Mouse (Mus musculus): ENCODE data around the gene Dph5.

The Dph5 gene

DNA sequence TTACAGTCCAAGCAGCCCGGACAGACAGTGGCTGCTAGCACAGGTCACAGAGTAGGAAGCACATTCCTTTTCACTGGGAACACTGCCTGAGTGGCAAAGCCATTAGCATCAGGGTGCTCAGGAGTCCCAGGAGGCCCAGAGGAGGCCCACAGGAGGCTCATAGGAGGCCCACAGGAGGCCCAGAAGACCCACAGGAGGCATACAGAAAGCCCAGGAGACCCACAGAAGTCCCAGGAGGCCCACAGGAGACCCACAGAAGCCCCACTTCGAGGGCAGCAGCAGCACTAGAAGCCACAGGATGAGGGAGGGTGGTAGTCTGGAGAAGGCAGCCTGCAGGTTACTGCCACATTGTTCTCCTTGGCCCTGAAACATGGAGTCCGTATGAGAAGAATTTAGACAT lies 65.5 kb downstream of the Dph5 start:
- DNase-seq, result no peak

DNA sequence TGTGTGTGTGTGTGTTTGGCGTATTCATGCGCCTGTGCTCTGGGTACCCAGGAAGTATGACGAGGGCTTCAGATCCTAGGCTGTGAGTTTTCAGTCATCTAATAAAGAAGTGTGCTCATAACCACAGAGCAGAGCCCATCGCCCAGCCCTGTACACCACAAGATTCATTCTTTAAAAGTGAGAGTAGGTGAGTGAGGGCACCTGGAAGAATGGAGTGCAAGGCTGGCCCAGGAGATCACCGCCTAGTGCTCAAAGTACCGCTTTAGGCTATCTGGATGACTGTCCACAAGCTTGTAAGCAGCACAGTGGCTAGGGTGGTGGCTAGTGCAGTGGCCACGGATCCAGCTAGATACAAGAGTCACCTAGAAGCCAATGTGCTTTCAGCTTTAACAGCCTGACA lies 69.6 kb downstream of the Dph5 start:
- no peak for DNase-seq

DNA sequence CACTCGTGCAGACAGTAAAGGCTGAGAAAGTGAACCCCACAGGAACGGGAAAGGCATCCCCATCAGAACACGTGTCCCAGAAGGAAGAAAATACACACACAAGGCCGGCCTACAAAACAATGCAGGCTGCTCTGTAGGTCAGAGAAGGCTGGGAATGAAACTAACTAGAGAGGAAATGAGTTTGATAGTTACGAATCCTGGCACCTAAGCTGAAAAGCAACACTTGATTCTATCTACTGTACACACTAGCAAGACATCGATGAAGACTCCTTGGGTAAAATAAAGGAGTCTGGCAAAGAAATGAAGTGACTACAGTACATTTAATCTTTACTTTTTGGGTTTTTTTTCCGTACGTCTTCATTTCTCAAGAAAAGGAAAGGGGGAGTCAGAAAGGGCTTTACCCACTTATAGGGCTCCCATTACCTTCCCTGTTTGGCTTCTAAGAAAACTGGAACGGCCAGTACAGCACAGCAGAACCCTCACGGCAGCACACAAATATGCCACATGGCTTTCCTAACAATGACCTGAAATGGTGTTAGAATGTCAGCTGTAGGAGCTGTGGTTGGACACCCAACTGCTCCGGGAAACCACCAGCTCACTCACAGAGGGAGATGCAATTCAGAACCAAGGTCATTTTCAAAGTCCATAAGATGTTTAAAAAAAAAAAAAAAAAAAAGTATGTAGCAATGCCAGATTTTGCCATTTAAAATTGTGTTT lies 73.8 kb downstream of the Dph5 start:
- no peak for DNase-seq

DNA sequence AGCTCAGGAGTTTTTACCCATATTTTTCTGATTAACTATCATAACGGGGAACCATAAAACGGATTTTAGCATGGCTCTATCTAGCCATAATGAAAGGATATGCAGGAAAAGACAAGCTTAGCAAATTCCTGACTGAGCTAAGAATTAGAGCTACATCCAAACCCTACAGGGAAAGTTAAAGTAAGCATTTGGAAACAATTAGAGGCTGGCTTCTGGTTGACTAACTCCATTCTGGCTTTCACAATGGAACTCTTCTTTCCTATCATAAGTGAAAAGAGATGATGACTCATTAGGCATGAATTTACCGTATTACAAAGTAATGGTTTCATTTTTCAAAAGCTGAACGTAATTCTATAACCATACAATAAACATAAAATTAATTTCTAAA lies 74.4 kb downstream of the Dph5 start:
- DNase-seq, result no peak

DNA sequence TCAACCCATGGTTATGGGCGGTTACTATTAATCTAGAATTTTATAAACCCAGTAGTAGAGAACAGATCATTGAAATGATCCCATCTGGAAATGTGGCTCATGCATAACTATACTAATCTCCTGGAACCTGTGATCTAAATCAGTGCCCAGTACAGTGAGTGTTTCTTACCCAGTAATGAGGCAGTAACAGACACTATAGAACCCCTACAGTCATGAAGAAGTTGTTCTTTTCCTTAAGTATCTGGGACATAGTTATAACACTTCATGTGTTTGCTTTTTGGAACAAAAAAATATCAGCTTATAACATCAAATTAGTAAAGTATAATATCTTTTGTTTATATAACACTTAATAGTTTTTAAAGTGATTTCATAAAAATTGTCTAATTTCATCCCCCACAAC lies 76.0 kb downstream of the Dph5 start:
- DNase-seq, result no peak

DNA sequence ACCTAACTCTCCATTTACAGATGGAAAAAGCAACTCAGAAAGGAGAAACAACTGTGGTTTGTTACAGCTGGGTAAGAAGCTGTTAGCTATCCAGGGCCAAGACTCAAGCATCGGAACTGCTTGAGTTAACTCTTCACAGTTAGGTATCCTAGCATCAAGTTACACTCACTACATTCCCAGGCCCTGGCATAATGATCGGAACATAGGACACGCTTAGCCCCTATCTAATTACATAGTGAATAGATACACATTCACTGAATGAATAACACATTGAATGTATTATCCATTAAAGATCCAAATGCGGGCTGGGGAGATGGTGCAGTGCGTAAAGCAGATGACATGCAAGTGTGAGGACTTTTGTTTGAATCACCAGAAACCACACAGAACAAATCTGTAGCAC lies 76.4 kb downstream of the Dph5 start:
- DNase-seq, result no peak

DNA sequence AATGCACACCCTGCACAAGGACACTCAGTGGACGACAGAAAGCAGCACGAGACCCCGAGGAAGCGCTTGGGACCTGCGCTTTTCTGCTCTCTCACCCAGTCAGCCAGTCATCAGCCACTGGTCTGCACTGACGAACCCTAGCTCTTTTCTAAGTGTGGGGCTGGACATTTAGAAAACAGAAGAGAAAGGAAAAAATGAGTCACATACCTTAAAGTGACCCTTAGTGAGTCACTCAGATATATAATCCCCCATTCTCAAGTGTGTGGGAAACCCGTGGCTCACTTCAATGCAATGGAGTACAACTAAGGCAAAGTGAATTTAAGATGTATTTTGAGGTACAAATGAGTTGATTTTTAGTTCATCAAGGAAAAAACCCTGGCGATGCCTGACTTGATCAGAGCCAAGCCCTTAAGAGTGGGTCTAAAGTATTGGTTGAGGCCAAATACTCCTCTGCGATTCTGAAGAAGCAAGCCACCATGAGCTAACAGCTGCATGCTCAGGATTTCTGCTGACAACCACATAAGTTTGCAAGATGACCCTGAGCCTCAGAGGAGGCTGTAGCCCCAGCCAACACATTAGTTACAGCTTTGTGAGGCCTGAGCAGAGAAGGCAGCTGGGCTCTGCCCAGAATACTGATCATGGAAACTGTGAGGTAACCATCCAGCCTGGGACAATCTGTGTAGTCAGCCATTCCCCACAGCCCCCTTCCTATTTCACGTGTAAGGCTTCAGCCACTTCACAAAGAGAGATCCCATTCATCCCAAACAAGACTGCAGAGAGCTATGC lies 81.3 kb downstream of the Dph5 start:
- DNase-seq, result peak; percentile 7 to 18

DNA sequence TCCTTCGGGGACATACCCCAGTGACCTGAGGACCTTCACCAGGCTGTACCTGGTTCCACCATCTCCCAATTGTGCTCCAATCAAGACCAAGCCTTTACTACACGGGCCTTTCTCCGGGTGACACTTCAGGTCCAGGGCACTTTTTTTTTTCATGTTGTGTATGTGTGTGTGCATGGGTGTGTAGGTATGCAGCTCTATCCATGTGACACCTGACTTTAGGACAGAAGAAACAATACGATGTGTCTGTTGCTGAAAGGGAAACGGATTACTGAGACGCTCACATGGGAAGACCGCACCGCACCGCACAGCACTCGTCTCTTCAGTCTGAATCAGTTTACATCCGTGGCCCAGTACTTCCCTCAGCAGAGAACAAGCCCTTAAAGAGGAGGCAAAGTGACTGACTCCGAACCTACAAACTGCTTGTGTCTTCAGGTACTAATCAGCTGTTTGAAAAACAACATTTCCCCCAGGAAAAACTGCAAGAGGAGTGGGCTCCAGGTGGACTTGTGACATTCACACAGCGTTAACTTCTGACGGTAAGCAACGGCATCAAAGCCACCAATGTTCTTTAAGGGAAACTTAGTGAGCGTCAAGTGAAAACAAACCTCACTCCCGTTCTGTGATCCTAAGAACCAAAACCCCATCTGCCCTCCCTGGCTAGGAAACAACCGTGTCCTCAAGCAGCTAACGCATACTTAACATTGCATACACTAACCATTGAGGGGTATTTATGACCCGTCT lies 83.6 kb downstream of the Dph5 start:
- no peak for DNase-seq

DNA sequence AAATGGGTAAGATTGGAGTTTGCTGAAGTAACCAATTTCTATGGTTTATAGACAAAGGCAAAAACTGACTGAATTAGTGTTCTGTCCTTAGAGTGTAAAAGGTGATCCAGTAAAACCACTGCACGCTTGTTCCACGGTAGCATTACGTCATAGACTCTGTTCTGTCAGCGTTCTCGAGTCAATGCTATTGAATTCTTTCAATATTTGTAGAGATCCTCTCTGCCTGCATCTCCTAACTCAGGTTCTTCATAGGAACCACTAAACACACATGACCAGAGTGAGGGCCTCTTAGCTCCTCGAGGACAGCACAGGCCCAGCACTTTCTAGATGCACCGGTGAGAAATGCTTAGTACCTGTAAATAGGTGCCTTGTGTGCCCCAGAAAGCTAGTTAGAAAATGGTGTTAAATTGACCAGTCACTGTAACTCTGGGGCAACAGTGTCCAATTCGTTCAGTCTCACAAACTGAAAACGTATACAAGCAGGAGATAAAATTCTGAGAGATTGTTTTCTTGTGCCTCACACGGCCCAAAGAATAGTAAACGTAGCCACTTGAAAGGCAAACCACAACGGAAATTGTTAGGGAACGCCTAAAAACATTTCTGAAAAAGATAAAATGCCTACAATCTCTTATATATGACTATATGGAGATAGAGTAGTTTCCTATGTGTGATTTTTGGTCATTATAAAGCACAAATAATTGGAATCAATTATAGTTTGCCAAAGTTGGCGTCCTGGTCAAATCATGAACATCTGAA lies 84.4 kb downstream of the Dph5 start:
- DNase-seq, result no peak

DNA sequence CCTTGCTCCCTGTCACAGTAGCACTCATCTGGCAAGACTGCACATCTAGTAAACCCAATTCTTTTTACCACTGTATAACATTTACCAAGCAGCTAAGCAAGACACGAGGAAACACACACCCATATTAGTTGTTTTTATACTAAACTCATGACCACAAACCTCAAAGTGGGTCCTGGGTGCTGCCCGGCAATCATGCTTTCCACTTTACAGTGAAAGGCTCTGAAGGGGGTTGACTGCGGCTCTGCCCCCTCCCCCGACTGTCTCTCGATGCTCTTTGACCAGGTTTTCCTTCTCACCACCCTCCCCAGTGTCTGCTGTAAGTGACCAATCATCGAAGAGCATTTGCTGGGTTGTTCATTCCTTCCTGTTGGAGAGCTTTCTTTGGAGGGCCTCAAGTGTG lies 86.6 kb downstream of the Dph5 start:
- DNase-seq, result no peak

DNA sequence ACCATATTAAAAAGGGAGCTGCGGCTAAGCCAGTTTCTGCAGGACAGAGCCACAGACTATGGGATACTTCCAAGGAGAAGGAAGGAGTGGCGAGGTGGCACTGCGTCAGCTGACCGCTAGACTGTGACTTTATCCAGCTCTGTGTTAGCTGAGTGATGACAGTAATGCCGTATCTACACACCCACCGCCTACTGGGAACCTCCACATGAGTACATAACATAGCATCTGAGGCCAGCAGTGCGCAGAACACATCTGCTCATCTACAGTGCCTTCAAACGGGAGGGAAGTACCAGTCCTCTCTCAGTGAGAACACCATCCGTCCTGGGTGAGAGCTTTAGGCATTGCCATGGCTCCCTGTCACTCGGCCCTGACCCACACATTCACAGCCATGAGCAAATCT lies 87.4 kb downstream of the Dph5 start:
- DNase-seq, result no peak

DNA sequence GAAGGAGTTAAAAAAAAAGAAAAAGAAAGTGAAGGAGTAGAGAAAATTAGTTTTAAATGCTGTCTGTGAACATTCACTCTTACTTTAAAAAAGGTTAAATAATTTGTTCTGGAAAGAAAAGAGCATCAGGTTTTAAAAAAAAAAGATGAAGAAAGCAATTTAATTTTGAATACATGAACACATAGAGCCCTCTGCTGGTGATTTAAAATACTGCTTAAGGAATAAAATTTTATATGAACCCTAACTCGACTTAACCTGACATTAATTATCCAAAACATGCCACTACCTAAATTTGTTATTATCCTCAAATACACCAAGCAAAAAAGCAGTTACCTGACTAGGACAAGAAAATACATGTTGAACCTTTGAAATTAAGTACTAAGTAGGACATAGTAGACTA lies 91.4 kb downstream of the Dph5 start:
- peak in 1 of 2 experiments; percentile 42 for DNase-seq

DNA sequence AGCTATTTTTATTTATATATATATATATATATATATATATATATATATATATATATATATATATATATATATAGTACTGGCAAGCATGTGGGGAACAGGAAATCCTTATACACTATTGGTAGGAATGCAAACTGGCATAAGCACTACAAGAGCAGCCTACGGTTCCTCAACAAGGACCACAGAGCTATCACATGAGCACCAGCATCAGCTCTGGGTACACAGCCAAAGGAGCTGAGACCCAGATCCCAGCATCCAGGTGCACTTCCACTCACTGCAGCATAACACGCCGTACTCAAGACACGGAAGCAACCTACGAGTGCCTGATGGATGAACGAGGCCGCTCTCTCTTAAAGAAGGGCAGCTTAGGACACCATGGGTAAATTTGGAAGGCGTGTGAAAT lies 95.6 kb downstream of the Dph5 start:
- DNase-seq, result no peak
